Mouse (Mus musculus) liver (tissue): ENCODE data around the gene Oxct2b.
"Not testable (repeated sequence)": the region's sequence is repeated elsewhere in the genome, so short reads cannot be mapped to it uniquely, and the experiment has no call there.

ENCODE experiments used
- DNase-seq: peaks from one replicate; pipeline ENCODE4 v3.0.0-alpha.2; 2020; ENCODE audit warnings: mixed read lengths

Oxct2b gene

GRCm38 (mm10) chr4:123116011-123116410, at the start of gene Oxct2b:
TSS of gene Oxct2b (plus strand) at chr4:123116266.
- DNase-seq = no peak

- no peak for DNase-seq
Measured at GRCm38 (mm10) chr4:123068646-123069045, 47.4 kb upstream of the Oxct2b start.

- DNase-seq = peak; percentile 61
Measured at GRCm38 (mm10) chr4:123071266-123071966, 44.6 kb upstream of the Oxct2b start.

- no peak for DNase-seq
Measured at GRCm38 (mm10) chr4:123076928-123077327, 39.1 kb upstream of the Oxct2b start.

- no peak for DNase-seq
Measured at GRCm38 (mm10) chr4:123078231-123078630, 37.8 kb upstream of the Oxct2b start.

- DNase-seq = no peak
Measured at GRCm38 (mm10) chr4:123080791-123081190, 35.3 kb upstream of the Oxct2b start.

GRCm38 (mm10) chr4:123082283-123083163, 33.5 kb upstream of the Oxct2b start:
- DNase-seq = peak; percentile 44

- no peak for DNase-seq
Measured at GRCm38 (mm10) chr4:123083323-123083902, 32.7 kb upstream of the Oxct2b start.

GRCm38 (mm10) chr4:123085290-123085689, 30.8 kb upstream of the Oxct2b start:
- DNase-seq = no peak

- DNase-seq = no peak
Measured at GRCm38 (mm10) chr4:123086381-123086780, 29.7 kb upstream of the Oxct2b start.

- no peak for DNase-seq
Measured at GRCm38 (mm10) chr4:123092621-123093020, 23.4 kb upstream of the Oxct2b start.

GRCm38 (mm10) chr4:123093064-123093776, 22.8 kb upstream of the Oxct2b start:
- DNase-seq = no peak

- DNase-seq = no peak
Measured at GRCm38 (mm10) chr4:123093869-123094268, 22.2 kb upstream of the Oxct2b start.

- DNase-seq = no peak
Measured at GRCm38 (mm10) chr4:123104651-123105450, 11.2 kb upstream of the Oxct2b start, which contains the start of gene Bmp8b. TSS of gene Bmp8b (plus strand) at chr4:123105165.

GRCm38 (mm10) chr4:123105451-123105790, 10.6 kb upstream of the Oxct2b start:
- no peak for DNase-seq

- DNase-seq = not testable (repeated sequence)
Measured at GRCm38 (mm10) chr4:123105929-123106328, 10.1 kb upstream of the Oxct2b start.

GRCm38 (mm10) chr4:123106864-123107263, 9.2 kb upstream of the Oxct2b start:
- DNase-seq = no peak

- no peak for DNase-seq
Measured at GRCm38 (mm10) chr4:123108056-123108455, 8.0 kb upstream of the Oxct2b start.

- no peak for DNase-seq
Measured at GRCm38 (mm10) chr4:123110751-123111150, 5.3 kb upstream of the Oxct2b start.

- DNase-seq = not testable (repeated sequence)
Measured at GRCm38 (mm10) chr4:123111275-123111983, 4.6 kb upstream of the Oxct2b start.

- DNase-seq = no peak
Measured at GRCm38 (mm10) chr4:123112216-123112764, 3.8 kb upstream of the Oxct2b start.
